Mouse (Mus musculus): ENCODE results near the gene Esp15. TPM values are rescaled to one million over a fixed set of nuclear protein-coding genes. Genes with fewer than 3 reads are reported as not detected.
"Not testable (repeated sequence)": the region's sequence is repeated elsewhere in the genome, so short reads cannot be mapped to it uniquely, and the experiment has no call there.

Esp15 gene
- total RNA-seq (2014; rRNA removed) (not detected in 2 replicates), polyA plus RNA-seq (2015; fragmentation: Nextera tagmentation; extraction: Ambion mirVana) (not detected in 2 replicates)

DNA sequence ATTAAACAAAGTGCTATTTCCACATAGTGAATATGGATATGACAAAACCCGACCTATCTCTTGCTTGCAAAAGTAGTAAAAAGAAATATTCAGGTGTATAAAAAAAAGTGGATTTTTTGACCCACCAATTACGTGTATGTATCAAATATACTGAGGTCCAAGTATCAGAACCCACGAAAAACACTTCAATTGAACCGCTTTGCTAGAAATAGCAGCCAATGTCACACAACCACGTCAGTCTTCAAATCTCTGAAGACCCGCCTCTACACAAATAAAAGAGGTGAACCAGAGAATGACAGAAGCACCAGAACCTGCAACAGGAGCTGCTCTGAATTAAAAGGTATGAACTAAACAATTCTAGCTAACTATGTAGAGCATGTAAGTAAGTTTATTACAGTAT is at the start of gene Esp15:
Gene Esp15, plus strand, starts transcription at position 301 of the 400 bp plus-strand sequence.
- H3K9ac ChIP-seq; H3K9me3 ChIP-seq (ENCODE audit: low read length); H3K27ac ChIP-seq (ENCODE audit: low read depth, low read length); H3K36me3 ChIP-seq (ENCODE audit: insufficient read depth); DNase-seq; H3K4me1 ChIP-seq (ENCODE audit: insufficient read depth); H3K4me3 ChIP-seq (ENCODE audit: low read depth, low read length); ATAC-seq; H3K27me3 ChIP-seq (ENCODE audit: insufficient read depth, low read length); H3K4me2 ChIP-seq (ENCODE audit: low read depth): not testable (repeated sequence)
- 75% methylated on average over 6 of the region's 6 CpGs for WGBS

DNA sequence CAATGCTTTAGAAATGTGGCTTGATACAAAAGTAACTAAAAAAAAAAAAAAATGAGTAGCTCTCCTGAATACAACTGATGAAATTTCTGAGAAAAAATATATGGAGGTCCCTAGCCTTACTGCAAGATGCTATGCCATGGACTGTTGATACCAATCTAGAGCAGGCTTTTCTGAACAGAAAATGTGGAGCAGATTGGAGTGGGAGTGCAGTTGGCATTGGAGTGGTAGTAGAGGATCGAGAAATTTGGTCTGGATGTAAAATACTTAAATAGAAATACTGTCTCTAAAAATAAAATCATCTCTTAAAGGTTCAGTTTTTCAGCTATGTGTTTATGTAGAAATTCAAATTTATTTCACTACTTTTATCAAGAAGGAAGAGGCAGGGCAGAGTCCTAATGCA is 49.2 kb upstream of the Esp15 start:
- TF ChIP-seq CTCF (IDR thresholded peaks at IDR 0.05; ENCODE audit: low read depth), result no peak
- ATAC-seq (no peak), DNase-seq (no peak)
- whole genome bisulfite sequencing, result 47% methylated on average over 1 of the region's 1 CpGs
- Histone ChIP-seq H3K27me3 (ENCODE audit: insufficient read depth, low read length) (no peaks in the 10 kb centered on the region), H3K9me3 (ENCODE audit: low read length) (no peaks in the 10 kb centered on the region), H3K36me3 (ENCODE audit: insufficient read depth) (no peaks in the 10 kb centered on the region), H3K4me2 (ENCODE audit: low read depth) (no peak overlapping the region), H3K4me3 (ENCODE audit: low read depth, low read length) (no peak overlapping the region), H3K9ac (no peak overlapping the region), H3K4me1 (ENCODE audit: insufficient read depth) (no peaks in the 10 kb centered on the region), H3K27ac (ENCODE audit: low read depth, low read length) (no peak overlapping the region)

Other genes starting within 250 kb of the Esp15 start
- not detected in 2 replicates for gene Esp18, start 234.6 kb upstream of the Esp15 start, total RNA-seq (2014; rRNA removed)
- not detected in 2 replicates for gene Esp18, start 234.6 kb upstream of the Esp15 start, polyA plus RNA-seq (2015; fragmentation: Nextera tagmentation; extraction: Ambion mirVana)
- gene Esp16, start 104.8 kb upstream of the Esp15 start, total RNA-seq (2014; rRNA removed), result not detected in 2 replicates
- not detected in 2 replicates for gene Esp16, start 104.8 kb upstream of the Esp15 start, polyA plus RNA-seq (2015; fragmentation: Nextera tagmentation; extraction: Ambion mirVana)

All from forebrain, postnatal 0 days (tissue).